Mouse (Mus musculus) cerebellum, adult 2 months (tissue): ENCODE data around the gene Wdr35. TPM values are rescaled to one million over a fixed set of nuclear protein-coding genes. Genes with fewer than 3 reads are reported as not detected.

ENCODE experiments used
- DNase-seq, 2 experiments: peaks; one replicate each; pipeline ENCODE4 v3.0.0; 2021
- H3K27ac ChIP-seq: fragments of 200-500 bp; 2 replicates; pipeline ENCODE4 v1.5.1; 2012; ENCODE audit warnings: low read length, control low read depth, inconsistent platforms; ENCODE audit not compliant: insufficient read depth
- H3K27me3 ChIP-seq: fragments of 200-500 bp; 2 replicates; pipeline ENCODE4 v1.6.1; 2012; ENCODE audit warnings: inconsistent platforms, mild to moderate bottlenecking, low read length, moderate library complexity; ENCODE audit not compliant: control insufficient read depth, insufficient read depth
- H3K4me1 ChIP-seq: fragments of 200-500 bp; 2 replicates; pipeline ENCODE4 v1.6.1; 2011; ENCODE audit warnings: low read length; ENCODE audit not compliant: control insufficient read depth, insufficient read depth
- H3K4me3 ChIP-seq: fragments of 200-500 bp; replicated peaks from 2 replicates; pipeline ENCODE3; 2011; ENCODE audit warnings: mild to moderate bottlenecking, low read depth, low read length, control low read depth; ENCODE audit not compliant: insufficient read depth
- CTCF ChIP-seq: fragments of 200-500 bp; IDR thresholded peaks from 2 replicates; pipeline ENCODE4 v1.5.1; 2011; ENCODE audit warnings: low read depth, mild to moderate bottlenecking, control low read depth, low read length, moderate library complexity, borderline replicate concordance; ENCODE audit not compliant: insufficient read depth
- POLR2A ChIP-seq: fragments of 200-500 bp; IDR thresholded peaks from 2 replicates; pipeline ENCODE4 v1.6.1; 2011; ENCODE audit warnings: low read length, control low read depth, borderline replicate concordance; ENCODE audit not compliant: insufficient read depth
- WGBS: fragments of 180-500 bp; shearing (Covaris S2); methylation state at CpG from one replicate; pipeline ENCODE4 v1.1.7; 2018; 5-methylcytosine and 5-hydroxymethylcytosine counted together
- polyA plus RNA-seq: library from polyadenylated mRNA; depleted of rRNA; stranded (reverse); fragments of >200 nt; gene quantifications from 2 replicates; pipeline ENCODE4 v1.2.3, GENCODE M21; 2012; rRNA removed

Gene Wdr35
- polyA plus RNA-seq, 1 experiment: 15.1 TPM

GRCm38 (mm10) chr12:9059965-9060364, 86.3 kb downstream of the Wdr35 start:
- TF ChIP-seq POLR2A (no peak), CTCF (no peak)
- Histone ChIP-seq H3K27ac (no peak overlapping the region), H3K4me3 (no peak overlapping the region), H3K4me1 (no peaks in the 10 kb centered on the region), H3K27me3 (no peaks in the 10 kb centered on the region)
- no peak for DNase-seq
- 87% methylated on average over 9 of the region's 9 CpGs for WGBS

- Histone ChIP-seq H3K27ac (no peak overlapping the region), H3K4me1 (no peaks in the 10 kb centered on the region), H3K4me3 (no peak overlapping the region), H3K27me3 (no peaks in the 10 kb centered on the region)
- DNase-seq: no peak
- WGBS: 56% methylated on average over 6 of the region's 6 CpGs
- TF ChIP-seq CTCF (no peak), POLR2A (no peak)
These were observed 89.9 kb downstream of the Wdr35 start for GRCm38 (mm10) chr12:9063611-9064010.

- H3K4me1 ChIP-seq: no peaks in the 10 kb centered on the region
- no peak overlapping the region for H3K4me3 ChIP-seq
- no peaks in the 10 kb centered on the region for H3K27me3 ChIP-seq
- no peak for TF ChIP-seq POLR2A
- TF ChIP-seq CTCF: no peak
- no peak for DNase-seq
- no peak overlapping the region for H3K27ac ChIP-seq
- WGBS: 94% methylated on average over 1 of the region's 1 CpGs
These were observed 97.4 kb downstream of the Wdr35 start for GRCm38 (mm10) chr12:9071058-9071457.

GRCm38 (mm10) chr12:9071493-9071892, 97.8 kb downstream of the Wdr35 start:
- Histone ChIP-seq H3K4me1 (no peaks in the 10 kb centered on the region), H3K4me3 (no peak overlapping the region), H3K27ac (no peak overlapping the region), H3K27me3 (no peaks in the 10 kb centered on the region)
- 10% methylated on average over 4 of the region's 4 CpGs for whole genome bisulfite sequencing
- TF ChIP-seq POLR2A (no peak), CTCF (no peak)
- no peak for DNase-seq

DNA sequence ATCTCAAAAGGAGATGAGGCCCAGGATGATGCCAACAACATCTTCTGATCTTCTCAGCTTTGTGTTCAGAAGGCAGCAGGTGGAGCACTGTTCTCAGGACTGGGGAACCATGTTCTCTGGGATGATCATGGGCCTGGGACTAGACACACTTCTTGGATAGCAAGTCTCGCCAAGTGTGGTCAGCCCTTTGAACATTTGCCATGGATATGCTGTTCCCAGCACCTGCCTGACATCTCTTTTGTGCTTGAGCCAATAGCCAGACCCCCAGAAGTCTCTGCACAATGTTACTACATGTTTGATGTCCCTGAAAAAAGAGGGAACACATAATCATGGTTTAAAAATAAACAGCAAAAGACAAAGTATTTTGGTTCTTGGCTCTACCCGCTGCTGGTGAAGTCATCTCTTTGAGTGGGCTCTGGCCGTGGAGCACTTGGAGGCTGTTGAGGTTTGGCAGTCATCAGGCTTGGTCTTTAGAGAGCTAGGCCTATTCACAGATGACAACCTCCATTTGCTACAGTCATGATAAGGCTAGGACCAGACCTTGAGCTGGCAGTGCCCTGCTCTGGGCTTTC, 103.9 kb downstream of the Wdr35 start:
- Histone ChIP-seq H3K27ac (no peak overlapping the region), H3K4me3 (no peak overlapping the region), H3K4me1 (no peaks in the 10 kb centered on the region), H3K27me3 (no peaks in the 10 kb centered on the region)
- no peak for DNase-seq
- 69% methylated on average over 3 of the region's 3 CpGs for WGBS
- TF ChIP-seq POLR2A: no peak
- no peak for TF ChIP-seq CTCF

Other genes starting within 250 kb of the Wdr35 start
- 10.8 and 16.9 TPM in 2 replicates for gene Sdc1, start 202.6 kb upstream of the Wdr35 start, polyA plus RNA-seq
- gene Laptm4a, start 52.2 kb upstream of the Wdr35 start, polyA plus RNA-seq: 258 and 268 TPM in 2 replicates
- gene Matn3, start 26.0 kb upstream of the Wdr35 start, polyA plus RNA-seq: not detected in 2 replicates
- 6.3 and 6.5 TPM in 2 replicates for gene Ttc32, start 56.1 kb downstream of the Wdr35 start, polyA plus RNA-seq